Mouse (Mus musculus): Measurements from ENCODE around the gene Slx4ip. TPM values are rescaled to one million over a fixed set of nuclear protein-coding genes. Genes with fewer than 3 reads are reported as not detected.

Slx4ip gene
- polyA plus RNA-seq, 1 experiment from 2014 or later: 7.4 TPM

GRCm38 (mm10) chr2:136955726-136956571 is 64.9 kb downstream of the Slx4ip start:
- H3K9ac ChIP-seq (replicated peaks; ENCODE audit: low read length): no peak overlapping the region
- ATAC-seq (replicated peaks; ENCODE audit: insufficient number of reproducible peaks, low FRiP score, low TSS enrichment, low read depth) (no peak), DNase-seq (ENCODE audit: low spot score) (peak; percentile 43)
- H3K4me2 ChIP-seq (ENCODE audit: low read depth, low read length): no peak overlapping the region
- WGBS: 48% methylated on average over 9 of the region's 9 CpGs
- H3K4me3 ChIP-seq (ENCODE audit: low read depth, low read length): no peak overlapping the region
- H3K4me1 ChIP-seq (ENCODE audit: control insufficient read depth, insufficient read depth, low read length): no peaks in the 10 kb centered on the region
- H3K36me3 ChIP-seq (replicated peaks; ENCODE audit: control insufficient read depth, insufficient read depth, low read depth, low read length): no peaks in the 10 kb centered on the region
- H3K27ac ChIP-seq (replicated peaks; ENCODE audit: low read depth, low read length): no peak overlapping the region
- no peaks in the 10 kb centered on the region for H3K27me3 ChIP-seq (ENCODE audit: control insufficient read depth, insufficient read depth, low read length)
- H3K9me3 ChIP-seq (replicated peaks; ENCODE audit: control insufficient read depth, low read length): no peaks in the 10 kb centered on the region

- Histone ChIP-seq H3K27me3 (ENCODE audit: control insufficient read depth, insufficient read depth, low read length) (no peaks in the 10 kb centered on the region), H3K9ac (replicated peaks; ENCODE audit: low read length) (no peak overlapping the region), H3K36me3 (replicated peaks; ENCODE audit: control insufficient read depth, insufficient read depth, low read depth, low read length) (no peaks in the 10 kb centered on the region), H3K4me3 (ENCODE audit: low read depth, low read length) (no peak overlapping the region), H3K4me1 (ENCODE audit: control insufficient read depth, insufficient read depth, low read length) (no peaks in the 10 kb centered on the region), H3K9me3 (replicated peaks; ENCODE audit: control insufficient read depth, low read length) (no peaks in the 10 kb centered on the region), H3K27ac (replicated peaks; ENCODE audit: low read depth, low read length) (no peak overlapping the region), H3K4me2 (ENCODE audit: low read depth, low read length) (no peak overlapping the region)
- no peak for DNase-seq (ENCODE audit: low spot score)
- ATAC-seq (replicated peaks; ENCODE audit: insufficient number of reproducible peaks, low FRiP score, low TSS enrichment, low read depth): 0 out of 2 replicates have a peak, but pooled peaks have one; percentile 65
- WGBS: 60% methylated on average over 3 of the region's 3 CpGs
Measured at GRCm38 (mm10) chr2:136958697-136959096, 67.7 kb downstream of the Slx4ip start.

- H3K4me3 ChIP-seq (ENCODE audit: low read depth, low read length): no peak overlapping the region
- H3K9me3 ChIP-seq (replicated peaks; ENCODE audit: control insufficient read depth, low read length): no peaks in the 10 kb centered on the region
- H3K4me2 ChIP-seq (ENCODE audit: low read depth, low read length): no peak overlapping the region
- H3K4me1 ChIP-seq (ENCODE audit: control insufficient read depth, insufficient read depth, low read length): no peaks in the 10 kb centered on the region
- ATAC-seq (replicated peaks; ENCODE audit: insufficient number of reproducible peaks, low FRiP score, low TSS enrichment, low read depth) (no peak), DNase-seq (ENCODE audit: low spot score) (no peak)
- WGBS: 94% methylated on average over 1 of the region's 1 CpGs
- H3K27ac ChIP-seq (replicated peaks; ENCODE audit: low read depth, low read length): no peak overlapping the region
- H3K9ac ChIP-seq (replicated peaks; ENCODE audit: low read length): no peak overlapping the region
- H3K36me3 ChIP-seq (replicated peaks; ENCODE audit: control insufficient read depth, insufficient read depth, low read depth, low read length): no peaks in the 10 kb centered on the region
- no peaks in the 10 kb centered on the region for H3K27me3 ChIP-seq (ENCODE audit: control insufficient read depth, insufficient read depth, low read length)
Measured at GRCm38 (mm10) chr2:136975774-136976173, 84.8 kb downstream of the Slx4ip start.

GRCm38 (mm10) chr2:136979056-136979772 is 88.2 kb downstream of the Slx4ip start:
- Histone ChIP-seq H3K9me3 (replicated peaks; ENCODE audit: control insufficient read depth, low read length) (no peaks in the 10 kb centered on the region), H3K27ac (replicated peaks; ENCODE audit: low read depth, low read length) (no peak overlapping the region), H3K4me3 (ENCODE audit: low read depth, low read length) (no peak overlapping the region), H3K36me3 (replicated peaks; ENCODE audit: control insufficient read depth, insufficient read depth, low read depth, low read length) (no peaks in the 10 kb centered on the region), H3K27me3 (ENCODE audit: control insufficient read depth, insufficient read depth, low read length) (no peaks in the 10 kb centered on the region), H3K4me1 (ENCODE audit: control insufficient read depth, insufficient read depth, low read length) (no peaks in the 10 kb centered on the region), H3K9ac (replicated peaks; ENCODE audit: low read length) (no peak overlapping the region), H3K4me2 (ENCODE audit: low read depth, low read length) (no peak overlapping the region)
- DNase-seq (ENCODE audit: low spot score) (no peak), ATAC-seq (replicated peaks; ENCODE audit: insufficient number of reproducible peaks, low FRiP score, low TSS enrichment, low read depth) (no peak)
- 90% methylated on average over 6 of the region's 6 CpGs for WGBS

- 61% methylated on average over 10 of the region's 10 CpGs for WGBS
- ATAC-seq (replicated peaks; ENCODE audit: insufficient number of reproducible peaks, low FRiP score, low TSS enrichment, low read depth): peak; percentile 52; the same call in 1 of the 2 replicates
- H3K4me3 ChIP-seq (ENCODE audit: low read depth, low read length): no peak overlapping the region
- H3K9me3 ChIP-seq (replicated peaks; ENCODE audit: control insufficient read depth, low read length): no peaks in the 10 kb centered on the region
- no peak overlapping the region for H3K27ac ChIP-seq (replicated peaks; ENCODE audit: low read depth, low read length)
- H3K9ac ChIP-seq (replicated peaks; ENCODE audit: low read length): no peak overlapping the region
- H3K4me1 ChIP-seq (ENCODE audit: control insufficient read depth, insufficient read depth, low read length): no peaks in the 10 kb centered on the region
- no peaks in the 10 kb centered on the region for H3K36me3 ChIP-seq (replicated peaks; ENCODE audit: control insufficient read depth, insufficient read depth, low read depth, low read length)
- no peaks in the 10 kb centered on the region for H3K27me3 ChIP-seq (ENCODE audit: control insufficient read depth, insufficient read depth, low read length)
- DNase-seq (ENCODE audit: low spot score): peak; percentile 9
- no peak overlapping the region for H3K4me2 ChIP-seq (ENCODE audit: low read depth, low read length)
Measured at GRCm38 (mm10) chr2:136981062-136981879, 90.3 kb downstream of the Slx4ip start.

- Histone ChIP-seq H3K36me3 (replicated peaks; ENCODE audit: control insufficient read depth, insufficient read depth, low read depth, low read length) (no peaks in the 10 kb centered on the region), H3K9ac (replicated peaks; ENCODE audit: low read length) (no peak overlapping the region), H3K4me2 (ENCODE audit: low read depth, low read length) (no peak overlapping the region), H3K4me1 (ENCODE audit: control insufficient read depth, insufficient read depth, low read length) (no peaks in the 10 kb centered on the region), H3K27ac (replicated peaks; ENCODE audit: low read depth, low read length) (no peak overlapping the region), H3K9me3 (replicated peaks; ENCODE audit: control insufficient read depth, low read length) (no peaks in the 10 kb centered on the region), H3K27me3 (ENCODE audit: control insufficient read depth, insufficient read depth, low read length) (no peaks in the 10 kb centered on the region), H3K4me3 (ENCODE audit: low read depth, low read length) (no peak overlapping the region)
- WGBS: 88% methylated on average over 2 of the region's 2 CpGs
- no peak for DNase-seq (ENCODE audit: low spot score)
- no peak for ATAC-seq (replicated peaks; ENCODE audit: insufficient number of reproducible peaks, low FRiP score, low TSS enrichment, low read depth)
Measured at GRCm38 (mm10) chr2:136983959-136984358, 92.9 kb downstream of the Slx4ip start.

GRCm38 (mm10) chr2:136985998-136986730 is 95.1 kb downstream of the Slx4ip start:
- Histone ChIP-seq H3K4me3 (ENCODE audit: low read depth, low read length) (no peak overlapping the region), H3K27me3 (ENCODE audit: control insufficient read depth, insufficient read depth, low read length) (no peaks in the 10 kb centered on the region), H3K4me1 (ENCODE audit: control insufficient read depth, insufficient read depth, low read length) (no peaks in the 10 kb centered on the region), H3K9me3 (replicated peaks; ENCODE audit: control insufficient read depth, low read length) (no peaks in the 10 kb centered on the region), H3K36me3 (replicated peaks; ENCODE audit: control insufficient read depth, insufficient read depth, low read depth, low read length) (no peaks in the 10 kb centered on the region), H3K9ac (replicated peaks; ENCODE audit: low read length) (no peak overlapping the region), H3K4me2 (ENCODE audit: low read depth, low read length) (no peak overlapping the region), H3K27ac (replicated peaks; ENCODE audit: low read depth, low read length) (no peak overlapping the region)
- WGBS: 65% methylated on average over 6 of the region's 6 CpGs
- ATAC-seq (replicated peaks; ENCODE audit: insufficient number of reproducible peaks, low FRiP score, low TSS enrichment, low read depth) (no peak), DNase-seq (ENCODE audit: low spot score) (no peak)
